Mouse (Mus musculus) erythroblast, embryonic 14.5 days (primary cell): ENCODE data around the gene Fcer1g. TPM values are rescaled to one million over a fixed set of nuclear protein-coding genes. Genes with fewer than 3 reads are reported as not detected.
A peak's percentile ranks its signal among the peaks of the same experiment; 100 is the strongest.
"Not testable (repeated sequence)": the region's sequence is repeated elsewhere in the genome, so short reads cannot be mapped to it uniquely, and the experiment has no call there.

Experiments used
- H3K27me3 ChIP-seq: 2 replicates; pipeline ENCODE4 v1.6.1; 2012; ENCODE audit warnings: inconsistent platforms; ENCODE audit not compliant: control insufficient read depth
- H3K36me3 ChIP-seq: 2 replicates; pipeline ENCODE4 v1.6.1; 2012; ENCODE audit warnings: mild to moderate bottlenecking, inconsistent platforms; ENCODE audit not compliant: control insufficient read depth
- H3K4me1 ChIP-seq: 2 replicates; pipeline ENCODE4 v1.6.1; 2012; ENCODE audit warnings: inconsistent platforms; ENCODE audit not compliant: control insufficient read depth
- H3K4me3 ChIP-seq: replicated peaks from 2 replicates; pipeline ENCODE3; 2012; ENCODE audit warnings: moderate library complexity, mild to moderate bottlenecking, inconsistent platforms
- H3K9me3 ChIP-seq: 2 replicates; pipeline ENCODE4 v1.6.1; 2012; ENCODE audit warnings: low read length, inconsistent platforms, mixed read lengths; ENCODE audit not compliant: control insufficient read depth
- GATA1 ChIP-seq: IDR thresholded peaks from 2 replicates; pipeline ENCODE4 v1.6.1; 2012; ENCODE audit warnings: low read length, inconsistent platforms, mixed read lengths
- TAL1 ChIP-seq: IDR thresholded peaks from 3 replicates; pipeline ENCODE4 v1.6.1; 2012; ENCODE audit warnings: low read length, inconsistent platforms, mixed read lengths
- polyA plus RNA-seq: library from polyadenylated mRNA; stranded (reverse); fragments of >175 nt; gene quantifications from 2 replicates; pipeline ENCODE4 v1.2.3, GENCODE M21; 2012

Fcer1g gene
- polyA plus RNA-seq, 1 experiment: 0.17 TPM

DNA sequence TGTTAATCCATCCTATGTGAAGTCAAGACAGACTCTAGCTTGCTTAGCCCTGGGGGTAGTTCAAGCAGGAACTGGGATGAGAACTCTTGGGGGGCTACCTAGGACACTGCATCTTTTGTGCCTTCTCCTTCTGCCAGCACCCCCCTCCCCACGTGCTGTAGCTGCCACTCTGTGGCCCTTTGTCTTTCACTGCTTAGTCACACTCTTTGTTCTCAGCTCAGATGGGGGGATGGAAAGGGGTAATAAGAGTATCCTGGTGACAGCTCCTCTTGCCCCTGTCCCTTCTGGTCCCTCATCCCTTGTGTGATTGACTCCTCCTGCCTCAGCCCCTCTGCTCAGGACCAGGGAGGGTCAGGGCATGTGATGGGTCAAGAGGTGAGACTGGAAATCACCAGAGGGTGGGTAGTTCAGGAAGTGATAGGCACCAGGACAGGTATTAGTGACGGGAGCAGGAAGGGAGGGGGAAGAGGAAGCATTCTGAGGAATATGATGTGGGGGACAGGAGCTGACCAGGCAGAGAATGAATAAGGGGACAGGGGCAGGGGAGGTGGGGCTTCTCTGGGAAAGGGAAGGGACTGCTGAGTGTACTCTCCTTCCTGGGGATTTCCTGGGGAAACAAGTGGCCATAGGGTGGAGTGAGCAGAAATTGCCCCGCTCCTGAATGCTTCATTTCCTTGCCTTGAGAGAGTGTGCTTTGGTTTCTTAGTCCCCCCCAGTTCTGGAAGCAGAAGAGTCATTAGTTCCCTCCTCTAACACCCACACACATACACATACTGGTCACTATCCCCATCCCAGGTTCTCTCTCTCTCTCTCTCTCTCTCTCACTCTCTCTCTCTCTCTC lies 14.4 kb upstream of the Fcer1g start:
- H3K36me3 ChIP-seq: peaks cover 12% of the 10 kb centered on the region
- H3K27me3 ChIP-seq: peaks cover 50% of the 10 kb centered on the region
- H3K4me1 ChIP-seq: peaks cover 37% of the 10 kb centered on the region
- TF ChIP-seq TAL1 (no peak), GATA1 (no peak)
- no peak overlapping the region for H3K4me3 ChIP-seq
- H3K9me3 ChIP-seq: no peaks in the 10 kb centered on the region

DNA sequence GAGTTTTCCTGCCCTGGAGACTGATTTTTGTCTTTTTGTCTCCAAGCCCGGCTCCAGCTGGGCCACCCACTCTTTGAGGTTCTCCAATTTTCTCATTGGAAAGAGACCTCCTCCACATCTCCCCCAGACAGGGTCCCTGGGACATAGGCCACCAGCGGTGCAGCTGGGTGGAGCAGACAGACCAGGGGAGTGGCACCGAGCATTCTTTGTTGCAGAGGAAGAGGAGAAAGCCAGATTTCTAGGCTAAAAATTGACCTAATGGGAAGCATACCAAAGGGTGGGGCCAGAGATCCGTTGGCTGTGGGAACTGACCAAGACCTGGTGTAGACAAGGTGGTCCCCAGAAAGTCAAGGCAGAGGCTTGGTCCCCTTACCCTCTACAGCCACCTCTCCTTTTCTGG lies 13.8 kb upstream of the Fcer1g start:
- TF ChIP-seq TAL1 (no peak), GATA1 (no peak)
- Histone ChIP-seq H3K4me1 (peaks cover 38% of the 10 kb centered on the region), H3K27me3 (peaks cover 47% of the 10 kb centered on the region), H3K9me3 (no peaks in the 10 kb centered on the region), H3K36me3 (peaks cover 19% of the 10 kb centered on the region), H3K4me3 (peak overlapping the region; percentile 72)

DNA sequence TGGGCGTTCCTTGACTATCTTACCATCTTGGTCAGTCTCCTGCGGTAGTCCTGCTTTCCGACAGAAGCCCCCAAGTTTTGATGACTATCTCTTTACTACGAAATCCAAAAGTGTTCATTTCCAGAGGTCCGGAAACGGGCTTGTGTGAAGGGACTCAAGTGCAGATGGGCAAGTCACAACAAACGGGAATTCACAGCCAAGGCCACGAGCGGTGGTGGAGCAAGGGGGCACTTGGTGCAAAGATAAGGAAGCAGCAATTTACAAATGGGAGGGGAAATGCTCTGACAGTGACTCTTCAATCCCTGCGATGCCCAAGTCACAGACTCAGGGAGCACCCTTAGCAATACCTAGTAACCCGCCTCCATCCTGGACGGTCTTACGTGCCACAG lies 13.3 kb upstream of the Fcer1g start:
- Histone ChIP-seq H3K36me3 (peaks cover 24% of the 10 kb centered on the region), H3K4me1 (peaks cover 38% of the 10 kb centered on the region), H3K9me3 (no peaks in the 10 kb centered on the region), H3K4me3 (peak overlapping the region; percentile 72), H3K27me3 (peaks cover 42% of the 10 kb centered on the region)
- TF ChIP-seq GATA1 (no peak), TAL1 (no peak)

DNA sequence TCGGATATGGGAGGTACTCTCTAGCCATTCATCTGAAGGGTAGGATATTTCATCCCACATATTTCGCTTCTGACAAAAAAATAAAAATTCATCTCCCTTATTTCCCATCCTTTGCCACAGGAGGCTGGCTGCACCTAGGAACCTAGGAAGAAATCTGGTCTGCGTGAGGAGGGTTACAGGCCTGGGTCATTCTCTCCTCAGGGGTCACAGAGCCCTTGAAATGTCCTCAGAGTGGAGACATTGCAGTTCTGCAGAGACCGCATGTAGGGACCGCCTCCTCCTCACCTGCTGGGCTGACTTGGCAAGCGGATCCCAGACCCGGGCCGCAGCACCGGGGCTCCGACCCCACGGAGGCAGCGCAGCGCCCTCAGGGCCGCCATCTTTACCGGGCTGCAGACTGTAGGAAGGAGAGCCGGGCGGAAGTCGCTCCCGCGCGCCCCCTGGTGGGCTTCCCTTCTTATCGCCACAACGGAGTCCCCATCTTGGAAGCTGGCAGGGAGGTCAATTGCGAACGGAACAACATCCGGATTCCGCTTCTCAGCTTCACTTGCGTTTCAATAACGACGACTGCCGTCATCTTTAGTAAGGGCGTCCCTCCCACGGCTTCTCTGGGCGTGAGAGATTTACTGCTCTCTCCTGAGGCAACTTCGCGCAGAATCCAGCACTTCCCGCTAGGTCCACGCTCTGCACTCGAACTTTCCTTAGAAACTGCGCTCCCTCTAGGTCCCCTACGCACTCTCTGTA lies 12.7 kb upstream of the Fcer1g start:
- Histone ChIP-seq H3K4me3 (peak overlapping the region; percentile 72), H3K36me3 (peaks cover 28% of the 10 kb centered on the region), H3K27me3 (peaks cover 36% of the 10 kb centered on the region), H3K4me1 (peaks cover 38% of the 10 kb centered on the region), H3K9me3 (no peaks in the 10 kb centered on the region)
- no peak for TF ChIP-seq TAL1
- TF ChIP-seq GATA1: no peak; the same call in 1 of the 2 replicates

DNA sequence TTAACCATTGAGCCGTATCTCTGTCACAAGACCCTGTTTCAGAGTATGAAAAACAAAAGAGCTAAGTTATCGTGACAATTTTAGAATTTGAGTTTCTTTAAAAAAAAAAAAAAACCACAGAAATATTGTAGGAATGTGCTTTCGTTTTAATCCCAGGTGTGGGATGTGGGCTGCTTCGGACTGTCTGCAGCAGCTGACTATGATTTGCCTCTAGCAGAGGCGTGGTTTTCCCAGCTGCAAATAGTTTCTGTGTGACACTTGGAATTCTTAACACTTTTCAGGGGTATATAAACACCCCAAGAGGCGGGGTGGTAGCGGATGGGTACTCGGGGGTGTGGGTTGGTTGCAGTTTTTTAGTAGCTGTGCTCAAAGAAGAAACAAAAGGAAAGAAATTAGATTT lies 11.2 kb upstream of the Fcer1g start:
- H3K4me1 ChIP-seq: peaks cover 38% of the 10 kb centered on the region
- H3K4me3 ChIP-seq: no peak overlapping the region

DNA sequence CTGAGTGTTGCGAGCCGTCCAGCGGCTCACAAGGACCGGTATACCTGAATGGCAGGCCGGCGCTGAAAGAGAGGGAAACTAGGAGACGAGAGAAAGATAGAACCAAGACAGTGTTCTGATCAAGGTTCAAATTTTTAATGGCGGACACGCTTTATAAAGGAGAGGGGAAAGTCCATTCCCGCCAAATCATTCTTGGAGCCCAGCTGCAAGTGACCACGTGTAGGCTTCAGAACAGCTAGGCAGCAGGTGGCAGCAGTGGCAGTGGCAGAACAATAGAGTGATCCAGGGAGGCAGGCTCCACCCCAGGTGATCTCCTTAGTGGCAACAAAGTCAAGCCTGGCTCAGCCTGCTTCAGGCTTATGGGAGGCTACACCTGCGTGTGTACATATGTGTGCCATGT lies 7.8 kb upstream of the Fcer1g start:
- peaks cover 20% of the 10 kb centered on the region for H3K4me1 ChIP-seq
- H3K36me3 ChIP-seq: peaks cover 73% of the 10 kb centered on the region
- H3K4me3 ChIP-seq, H3K9me3 ChIP-seq, H3K27me3 ChIP-seq: not testable (repeated sequence)

More for the DNA sequence above, 11.2 kb upstream of the Fcer1g start:
- Histone ChIP-seq H3K27me3 (peaks cover 21% of the 10 kb centered on the region), H3K36me3 (peaks cover 43% of the 10 kb centered on the region), H3K9me3 (no peaks in the 10 kb centered on the region)
- TF ChIP-seq GATA1: no peak
- TF ChIP-seq TAL1: no peak

DNA sequence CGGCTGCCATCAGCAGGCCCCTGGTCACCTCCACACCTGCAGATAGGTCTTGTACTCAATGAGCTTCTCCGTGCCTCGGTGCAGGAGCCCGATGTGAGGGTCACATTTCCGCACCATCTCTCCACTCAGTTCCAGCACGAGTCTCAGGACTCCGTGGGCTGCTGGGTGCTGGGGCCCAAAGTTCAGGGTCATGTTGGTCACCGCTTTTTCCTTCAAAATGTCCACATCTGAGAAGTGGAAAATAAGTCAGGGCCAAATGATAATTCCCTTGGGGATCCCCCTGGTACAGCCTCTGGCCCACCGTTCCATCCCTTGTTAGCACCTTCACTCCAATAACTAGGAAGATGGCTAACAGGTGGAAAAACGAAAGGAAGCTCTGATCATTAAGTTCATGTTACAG lies 6.7 kb upstream of the Fcer1g start:
- Histone ChIP-seq H3K36me3 (peaks cover 82% of the 10 kb centered on the region), H3K9me3 (no peaks in the 10 kb centered on the region), H3K27me3 (no peaks in the 10 kb centered on the region), H3K4me3 (no peak overlapping the region), H3K4me1 (peaks cover 12% of the 10 kb centered on the region)
- no peak for TF ChIP-seq GATA1

DNA sequence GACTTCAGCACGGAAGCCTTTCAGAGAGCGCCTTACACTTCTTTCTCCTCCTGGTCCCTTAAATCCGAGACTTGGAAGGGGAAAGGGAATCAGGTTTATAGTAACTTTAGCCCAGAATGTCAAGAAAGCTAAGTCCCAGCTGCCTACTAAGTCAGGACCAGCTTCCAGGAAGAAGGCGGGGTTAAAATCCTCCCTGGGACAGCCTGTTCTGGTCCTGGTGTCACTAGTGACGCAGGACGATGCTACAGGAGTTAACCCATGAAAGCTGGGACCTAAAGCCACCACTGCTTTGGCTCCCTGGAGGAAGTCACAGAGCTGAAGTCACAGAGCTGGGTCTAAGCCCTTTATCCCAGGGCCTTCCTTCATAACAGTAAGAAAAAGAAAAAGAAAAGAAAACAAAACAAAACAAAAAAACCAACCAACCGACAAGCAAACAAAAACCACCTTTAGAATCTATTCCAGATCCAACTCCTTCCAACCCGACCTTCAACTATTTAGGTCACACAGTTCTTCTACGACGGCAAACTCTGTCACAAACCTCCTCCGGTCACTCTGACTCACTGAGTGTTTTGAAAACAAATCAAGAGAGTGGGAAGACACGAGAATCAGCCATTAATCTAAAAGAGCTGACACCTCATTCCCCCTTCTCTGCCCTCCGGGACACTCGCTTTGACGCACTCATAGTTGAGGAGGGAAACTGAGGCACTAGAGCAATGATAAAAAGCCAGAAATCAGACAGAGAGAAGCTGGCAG lies 6.0 kb upstream of the Fcer1g start:
- no peaks in the 10 kb centered on the region for H3K9me3 ChIP-seq
- H3K4me1 ChIP-seq: peaks cover 5% of the 10 kb centered on the region
- no peaks in the 10 kb centered on the region for H3K27me3 ChIP-seq
- H3K4me3 ChIP-seq: no peak overlapping the region
- no peak for TF ChIP-seq GATA1
- no peak for TF ChIP-seq TAL1
- peaks cover 87% of the 10 kb centered on the region for H3K36me3 ChIP-seq

DNA sequence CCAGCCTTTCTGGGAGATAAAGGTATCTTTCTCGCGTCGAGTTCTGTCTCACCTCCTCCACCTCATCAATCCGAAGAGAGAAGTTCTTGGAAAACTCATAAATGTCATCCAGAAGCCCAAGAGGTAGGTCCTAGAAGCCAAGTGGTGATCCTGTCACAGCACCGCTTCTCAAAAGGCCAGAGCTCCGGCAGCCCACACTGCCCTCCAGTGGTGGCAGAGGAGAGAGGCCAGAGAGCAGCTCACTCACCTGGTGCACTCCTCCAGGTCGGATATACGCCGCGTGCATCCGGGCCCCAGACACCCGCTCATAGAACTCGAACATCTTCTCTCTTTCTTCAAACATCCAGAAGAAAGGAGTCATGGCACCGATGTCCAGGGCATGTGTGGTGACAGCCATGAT lies 4.3 kb upstream of the Fcer1g start:
- H3K4me1 ChIP-seq: peaks cover 13% of the 10 kb centered on the region
- peaks cover 90% of the 10 kb centered on the region for H3K36me3 ChIP-seq
- no peak for TF ChIP-seq TAL1
- no peak for TF ChIP-seq GATA1
- H3K9me3 ChIP-seq: no peaks in the 10 kb centered on the region
- no peaks in the 10 kb centered on the region for H3K27me3 ChIP-seq
- no peak overlapping the region for H3K4me3 ChIP-seq
